Mouse (Mus musculus) spleen, adult 2 months (tissue): ENCODE results near the gene Mylk4. TPM values are rescaled to one million over a fixed set of nuclear protein-coding genes. Genes with fewer than 3 reads are reported as not detected.

ENCODE experiments used
- DNase-seq, 2 experiments: peaks; one replicate each; pipeline versions ENCODE4 v3.0.0 to v3.0.0-alpha.2; 2012 to 2021; ENCODE audit warnings: low spot score in 2 of 2, low read depth in 1 of 2
- H3K27ac ChIP-seq: fragments of 200-500 bp; 2 replicates; pipeline ENCODE4 v1.5.1; 2012; ENCODE audit warnings: low read length, inconsistent platforms; ENCODE audit not compliant: insufficient read depth
- H3K27me3 ChIP-seq: fragments of 200-500 bp; 2 replicates; pipeline ENCODE4 v1.6.1; 2012; ENCODE audit warnings: mild to moderate bottlenecking, moderate library complexity, low read length, inconsistent platforms; ENCODE audit not compliant: control insufficient read depth, insufficient read depth
- H3K36me3 ChIP-seq: fragments of 200-500 bp; 2 replicates; pipeline ENCODE4 v1.6.1; 2012; ENCODE audit warnings: mild to moderate bottlenecking, low read length, inconsistent platforms; ENCODE audit not compliant: control insufficient read depth, insufficient read depth
- H3K4me1 ChIP-seq: fragments of 200-500 bp; 2 replicates; pipeline ENCODE4 v1.6.1; 2011; ENCODE audit warnings: inconsistent platforms; ENCODE audit not compliant: control insufficient read depth, insufficient read depth, insufficient read length
- H3K4me3 ChIP-seq: fragments of 200-500 bp; 2 replicates; pipeline ENCODE4 v1.5.1; 2011; ENCODE audit warnings: mild to moderate bottlenecking, inconsistent platforms; ENCODE audit not compliant: insufficient read depth, insufficient read length; ENCODE audit errors: extremely low read depth
- CTCF ChIP-seq: fragments of 200-500 bp; IDR thresholded peaks from 2 replicates; pipeline ENCODE4 v1.5.1; 2011; ENCODE audit warnings: mild to moderate bottlenecking, inconsistent platforms; ENCODE audit not compliant: insufficient read depth, insufficient read length, insufficient replicate concordance; ENCODE audit errors: extremely low read depth
- POLR2A ChIP-seq: fragments of 200-500 bp; IDR thresholded peaks from 2 replicates; pipeline ENCODE4 v1.6.1; 2011; ENCODE audit warnings: low read depth, low read length, inconsistent platforms
- WGBS: fragments of 180-500 bp; shearing (Covaris S2); methylation state at CpG from one replicate; pipeline ENCODE4 v1.1.7; 2018; 5-methylcytosine and 5-hydroxymethylcytosine counted together
- polyA plus RNA-seq: library from polyadenylated mRNA; depleted of rRNA; stranded (reverse); fragments of >200 nt; gene quantifications from 2 replicates; pipeline ENCODE4 v1.2.3, GENCODE M21; 2012

The Mylk4 gene
- polyA plus RNA-seq, 1 experiment = not detected

GRCm38 (mm10) chr13:32797085-32797484 is 13.3 kb upstream of the Mylk4 start:
- Histone ChIP-seq H3K27me3 (no peaks in the 10 kb centered on the region), H3K4me3 (no peak overlapping the region), H3K27ac (no peak overlapping the region), H3K36me3 (no peaks in the 10 kb centered on the region), H3K4me1 (no peaks in the 10 kb centered on the region)
- DNase-seq = no peak
- 90% methylated on average over 1 of the region's 1 CpGs for WGBS
- no peak for TF ChIP-seq POLR2A
- TF ChIP-seq CTCF = no peak

GRCm38 (mm10) chr13:32795166-32795565 is 11.4 kb upstream of the Mylk4 start:
- no peak for DNase-seq
- Histone ChIP-seq H3K4me3 (no peak overlapping the region), H3K36me3 (no peaks in the 10 kb centered on the region), H3K27me3 (no peaks in the 10 kb centered on the region), H3K4me1 (no peaks in the 10 kb centered on the region), H3K27ac (no peak overlapping the region)
- 87% methylated on average over 5 of the region's 5 CpGs for WGBS
- TF ChIP-seq CTCF (no peak), POLR2A (no peak)

GRCm38 (mm10) chr13:32794619-32795018 is 10.9 kb upstream of the Mylk4 start:
- no peak for DNase-seq
- H3K27me3 ChIP-seq = no peaks in the 10 kb centered on the region
- TF ChIP-seq POLR2A = no peak
- no peak for TF ChIP-seq CTCF
- no peak overlapping the region for H3K27ac ChIP-seq
- H3K4me1 ChIP-seq = no peaks in the 10 kb centered on the region
- 71% methylated on average over 2 of the region's 2 CpGs for WGBS
- no peaks in the 10 kb centered on the region for H3K36me3 ChIP-seq
- H3K4me3 ChIP-seq = no peak overlapping the region

GRCm38 (mm10) chr13:32789781-32790180 is 6.0 kb upstream of the Mylk4 start:
- Histone ChIP-seq H3K27me3 (no peaks in the 10 kb centered on the region), H3K4me3 (no peak overlapping the region), H3K27ac (no peak overlapping the region), H3K4me1 (no peaks in the 10 kb centered on the region), H3K36me3 (no peaks in the 10 kb centered on the region)
- TF ChIP-seq POLR2A = no peak
- no peak for TF ChIP-seq CTCF
- WGBS = 73% methylated on average over 4 of the region's 4 CpGs
- DNase-seq = no peak

GRCm38 (mm10) chr13:32787584-32787983 is 3.8 kb upstream of the Mylk4 start:
- no peaks in the 10 kb centered on the region for H3K4me1 ChIP-seq
- TF ChIP-seq CTCF = no peak
- TF ChIP-seq POLR2A = no peak
- no peak for DNase-seq
- WGBS = 80% methylated on average over 2 of the region's 2 CpGs
- no peaks in the 10 kb centered on the region for H3K36me3 ChIP-seq
- H3K27ac ChIP-seq = no peak overlapping the region
- H3K27me3 ChIP-seq = no peaks in the 10 kb centered on the region
- H3K4me3 ChIP-seq = no peak overlapping the region

GRCm38 (mm10) chr13:32783055-32783454 is 699 bp downstream of the Mylk4 start:
- 62% methylated on average over 5 of the region's 5 CpGs for WGBS
- Histone ChIP-seq H3K27me3 (no peaks in the 10 kb centered on the region), H3K4me1 (no peaks in the 10 kb centered on the region), H3K27ac (no peak overlapping the region), H3K36me3 (no peaks in the 10 kb centered on the region), H3K4me3 (no peak overlapping the region)
- no peak for DNase-seq
- no peak for TF ChIP-seq CTCF
- TF ChIP-seq POLR2A = no peak

GRCm38 (mm10) chr13:32778861-32779260 is 4.9 kb downstream of the Mylk4 start:
- 85% methylated on average over 3 of the region's 3 CpGs for WGBS
- no peaks in the 10 kb centered on the region for H3K36me3 ChIP-seq
- no peaks in the 10 kb centered on the region for H3K4me1 ChIP-seq
- no peak overlapping the region for H3K27ac ChIP-seq
- DNase-seq = no peak
- H3K4me3 ChIP-seq = no peak overlapping the region
- no peak for TF ChIP-seq POLR2A
- no peak for TF ChIP-seq CTCF
- no peaks in the 10 kb centered on the region for H3K27me3 ChIP-seq
